Mouse (Mus musculus) CD4-positive helper T cell, adult 2 months (primary cell): ENCODE measurements around the gene Cd300a.
A peak's percentile ranks its signal among the peaks of the same experiment; 100 is the strongest.
"Not testable (repeated sequence)": the region's sequence is repeated elsewhere in the genome, so short reads cannot be mapped to it uniquely, and the experiment has no call there.

Experiments
- DNase-seq: peaks from one replicate; pipeline ENCODE4 v3.0.0-alpha.2; 2012; ENCODE audit warnings: low read depth, missing footprints, low spot score

The Cd300a gene

DNA sequence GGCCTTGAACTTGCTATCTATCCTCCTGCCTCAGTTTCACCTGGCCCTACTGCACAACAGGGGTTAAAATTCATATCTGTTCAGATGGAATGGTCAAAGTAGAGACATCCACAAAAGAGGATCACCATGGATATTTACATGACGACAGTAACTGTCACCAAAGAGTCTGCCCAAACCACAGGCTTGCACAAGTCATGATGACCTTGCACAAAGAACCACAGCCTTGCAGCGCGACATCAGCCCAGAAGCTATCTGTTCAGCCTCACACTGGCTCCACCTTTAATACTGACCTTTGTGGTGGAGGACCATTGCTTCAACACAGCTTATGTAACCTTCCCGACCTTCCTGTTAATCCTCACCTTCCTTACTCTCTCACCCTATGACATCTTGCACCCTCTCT is 17.7 kb downstream of the Cd300a start:
- DNase-seq = no peak

GRCm38 (mm10) chr11:114908086-114908485 is 18.2 kb downstream of the Cd300a start:
- no peak for DNase-seq

DNA sequence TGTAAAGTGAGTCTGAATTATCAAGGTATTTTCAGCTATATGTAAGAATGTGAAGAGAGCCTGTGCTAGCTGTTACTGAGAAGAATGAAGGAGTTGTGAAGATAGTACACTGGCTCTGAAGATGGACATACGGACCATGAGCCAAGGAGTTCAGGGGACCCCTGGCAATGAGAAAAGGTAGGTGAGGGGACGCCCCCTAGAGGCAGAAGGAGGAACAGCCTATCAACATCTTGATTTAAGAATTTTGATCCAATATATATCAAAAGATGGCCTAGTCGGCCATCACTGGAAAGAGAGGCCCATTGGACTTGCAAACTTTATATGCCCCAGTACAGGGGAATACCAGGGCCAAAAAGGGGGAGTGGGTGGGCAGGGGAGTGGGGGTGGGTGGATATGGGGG is 19.7 kb downstream of the Cd300a start:
- DNase-seq = not testable (repeated sequence)

- peak; percentile 38 for DNase-seq
These were observed 23.0 kb downstream of the Cd300a start for GRCm38 (mm10) chr11:114912847-114913246.

GRCm38 (mm10) chr11:114914978-114915377 is 25.1 kb downstream of the Cd300a start:
- DNase-seq = no peak

DNA sequence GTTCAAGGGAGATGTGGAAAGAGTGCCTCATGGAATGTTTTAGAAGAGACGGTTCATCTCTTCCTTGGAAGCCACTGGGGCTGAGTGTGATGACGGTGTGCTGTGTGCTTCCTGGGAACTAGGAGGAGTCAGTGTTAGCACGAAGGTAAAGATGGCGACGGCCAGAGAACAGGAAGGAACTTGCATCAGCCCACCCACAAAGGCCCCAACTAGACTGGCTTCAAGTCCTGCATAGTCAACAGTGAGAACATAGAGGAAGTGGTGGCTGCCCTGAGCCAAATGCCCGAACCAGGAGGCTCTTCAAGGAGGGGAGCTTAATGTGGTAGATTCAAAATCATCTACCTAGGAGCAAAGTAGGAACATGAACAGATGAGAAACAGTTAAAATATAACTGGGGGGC is 27.3 kb downstream of the Cd300a start:
- no peak for DNase-seq

DNA sequence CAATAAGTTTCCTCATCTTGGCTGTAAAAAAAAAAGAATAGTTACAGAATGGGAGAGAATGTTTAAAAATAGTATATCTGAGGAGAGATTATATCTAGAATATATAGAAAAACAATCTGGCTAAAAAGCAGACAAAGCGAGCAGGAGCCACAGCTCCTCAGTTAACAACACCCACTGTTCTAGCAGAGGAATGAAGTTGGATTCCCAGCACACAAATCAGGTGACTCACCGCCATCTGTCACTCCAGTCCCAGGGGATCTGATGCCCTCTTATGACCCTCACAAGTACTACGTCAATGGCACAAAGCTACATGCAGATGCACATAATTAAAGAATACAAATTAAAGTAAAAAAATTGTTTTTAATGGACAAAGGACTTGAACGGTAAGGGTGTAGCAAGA is 32.6 kb downstream of the Cd300a start:
- DNase-seq = no peak

GRCm38 (mm10) chr11:114923961-114924360 is 34.1 kb downstream of the Cd300a start:
- peak; percentile 33 for DNase-seq

DNA sequence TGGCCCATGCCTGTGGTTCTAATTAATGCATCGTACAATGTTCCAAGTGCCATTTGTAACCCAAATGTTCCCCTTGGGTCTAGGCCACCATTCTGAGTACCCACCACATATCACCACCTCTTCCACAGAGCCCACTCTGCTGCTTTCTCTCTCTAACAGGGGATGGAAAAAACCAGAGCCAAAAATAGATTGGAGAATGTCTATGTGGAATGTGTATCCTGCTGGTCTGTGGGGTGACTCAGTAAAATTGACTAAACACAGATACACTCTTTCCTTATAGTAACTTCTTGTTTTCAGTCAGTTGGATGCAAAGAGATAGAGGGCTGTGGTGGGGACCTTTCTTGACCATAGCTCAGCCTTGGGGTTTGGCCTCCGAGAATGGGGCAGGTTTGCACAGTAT is 39.7 kb downstream of the Cd300a start:
- no peak for DNase-seq

DNA sequence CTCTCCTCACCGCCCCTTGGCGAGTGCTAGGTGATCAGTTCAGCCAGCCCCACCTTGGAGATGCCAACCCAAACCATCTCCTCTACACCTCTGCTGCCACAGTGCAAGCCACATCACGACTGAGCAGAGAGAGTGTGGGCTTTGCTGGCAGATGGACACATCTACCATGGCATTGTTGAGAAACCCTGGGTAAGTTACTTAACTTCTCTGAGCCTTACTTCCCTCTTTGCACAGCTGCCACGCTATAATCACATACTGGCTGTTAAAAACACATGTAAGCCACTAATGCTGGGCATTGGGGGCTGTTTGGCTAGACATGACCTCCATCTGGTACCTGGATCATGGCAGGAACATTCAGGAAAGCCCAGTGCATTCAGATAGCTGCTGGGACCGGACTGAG is 41.2 kb downstream of the Cd300a start:
- DNase-seq = no peak

DNA sequence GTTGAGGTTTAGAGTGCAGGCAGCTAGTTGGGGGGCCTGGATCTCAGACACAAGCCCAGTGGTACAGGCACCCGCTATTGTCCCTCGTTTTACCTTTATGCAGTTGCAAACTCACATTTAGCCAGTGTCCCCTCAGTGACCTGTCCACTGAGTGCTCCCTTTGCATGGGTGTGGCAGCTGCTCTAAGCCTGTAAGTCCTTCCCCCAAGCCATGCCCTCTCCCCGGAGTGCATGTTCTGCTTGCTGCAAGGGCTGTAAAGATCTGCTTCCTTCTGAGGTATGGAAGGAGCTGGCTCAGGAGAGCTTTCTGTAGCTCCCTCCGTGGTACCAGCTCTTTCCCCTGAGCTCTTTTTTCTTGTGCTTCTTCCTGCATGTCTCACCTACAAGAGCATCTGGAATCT is 43.8 kb downstream of the Cd300a start:
- no peak for DNase-seq

DNA sequence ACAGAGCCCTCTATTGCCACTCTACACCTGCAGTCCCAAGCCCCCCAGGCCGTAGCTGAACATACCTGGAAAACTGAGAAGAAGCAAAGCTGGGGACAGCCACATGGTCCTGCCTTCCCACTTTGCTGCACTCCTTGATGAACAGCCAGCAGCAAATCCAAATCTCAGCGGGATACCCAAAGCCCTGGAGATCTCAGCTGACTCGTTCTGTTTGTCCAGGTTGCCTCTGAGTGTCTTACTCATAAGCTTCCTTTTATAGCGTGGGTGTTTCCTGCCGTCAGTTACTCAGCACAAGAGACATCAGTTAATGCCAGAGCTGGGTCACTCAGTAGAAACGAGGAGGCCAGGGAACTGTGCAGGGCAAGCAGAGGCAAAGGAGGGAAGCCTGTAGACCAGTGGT is 44.3 kb downstream of the Cd300a start, which contains the start of gene Cd300lb:
Cd300lb (minus strand) TSS at position 243 of the 400 bp plus-strand sequence.
- DNase-seq = peak; percentile 13
